Mouse (Mus musculus) neural tube, embryonic 13.5 days (tissue): ENCODE measurements around the gene Grin2c. TPM values are rescaled to one million over a fixed set of nuclear protein-coding genes. Genes with fewer than 3 reads are reported as not detected.

Experiments used
- ATAC-seq: fragments of 200-750 bp; cut with Nextera tagmentation; 2 replicates; pipeline ENCODE4 v1.8.0; 2017; ENCODE audit warnings: low read depth, mild to moderate bottlenecking, moderate TSS enrichment, moderate library complexity
- H3K27ac ChIP-seq: fragments of 300-500 bp; sonication (generic); replicated peaks from 2 replicates; pipeline ENCODE4 v1.5.1; 2015; ENCODE audit warnings: moderate library complexity, mild to moderate bottlenecking, inconsistent platforms
- H3K27me3 ChIP-seq: fragments of 300-500 bp; sonication (generic); 2 replicates; pipeline ENCODE4 v1.6.1; 2015; ENCODE audit warnings: mild to moderate bottlenecking, inconsistent platforms
- H3K36me3 ChIP-seq: fragments of 300-500 bp; sonication (generic); 2 replicates; pipeline ENCODE4 v1.6.1; 2015; ENCODE audit warnings: mild to moderate bottlenecking, inconsistent platforms
- H3K4me1 ChIP-seq: fragments of 300-500 bp; sonication (generic); replicated peaks from 2 replicates; pipeline ENCODE4 v1.6.1; 2015; ENCODE audit warnings: inconsistent platforms
- H3K4me2 ChIP-seq: fragments of 300-500 bp; sonication (generic); 2 replicates; pipeline ENCODE4 v1.6.1; 2015; ENCODE audit warnings: inconsistent platforms, mild to moderate bottlenecking, moderate library complexity
- H3K4me3 ChIP-seq: fragments of 300-500 bp; sonication (generic); 2 replicates; pipeline ENCODE4 v1.5.1; 2015; ENCODE audit warnings: mild to moderate bottlenecking, inconsistent platforms
- H3K9ac ChIP-seq: fragments of 300-500 bp; sonication (generic); 2 replicates; pipeline ENCODE4 v1.6.1; 2015; ENCODE audit warnings: moderate library complexity, mild to moderate bottlenecking, inconsistent platforms
- H3K9me3 ChIP-seq: fragments of 300-500 bp; sonication (generic); 2 replicates; pipeline ENCODE4 v1.6.1; 2016; ENCODE audit warnings: inconsistent platforms
- WGBS: fragments of 180-500 bp; shearing (Covaris S2); methylation state at CpG from one replicate; pipeline ENCODE4 v1.1.7; 2015; 5-methylcytosine and 5-hydroxymethylcytosine counted together
- microRNA-seq: library from miRNA; unstranded; fragments of <30 nt; microRNA quantifications from one replicate; pipeline ENCODE4, GENCODE M21; 2016
- polyA plus RNA-seq: library from polyadenylated mRNA; unstranded; fragments of >200 nt; fragmentation: Nextera tagmentation; extraction: Ambion mirVana; gene quantifications from 2 replicates; pipeline ENCODE4 v1.2.1, GENCODE M21; 2015

Grin2c gene
- polyA plus RNA-seq, 1 experiment from 2014 or later: 0.57 TPM

GRCm38 (mm10) chr11:115208126-115208525 lies 58.9 kb downstream of the Grin2c start:
- Histone ChIP-seq H3K9me3 (no peaks in the 10 kb centered on the region), H3K36me3 (peaks cover 36% of the 10 kb centered on the region), H3K27me3 (no peaks in the 10 kb centered on the region), H3K9ac (peak overlapping the region; percentile 36; the same call in 1 of the 2 replicates), H3K4me1 (peaks cover 51% of the 10 kb centered on the region), H3K27ac (peak overlapping the region; percentile 14; the same call in 1 of the 2 replicates), H3K4me3 (no peak overlapping the region), H3K4me2 (no peak overlapping the region)
- WGBS: 63% methylated on average over 12 of the region's 12 CpGs
- ATAC-seq: no peak

GRCm38 (mm10) chr11:115202756-115203155 lies 64.3 kb downstream of the Grin2c start:
- 0 out of 2 replicates have a peak, but pooled peaks have one; percentile 12 for ATAC-seq
- Histone ChIP-seq H3K4me2 (no peak overlapping the region), H3K27ac (no peak overlapping the region), H3K27me3 (0 out of 2 replicates have a peak, but pooled peaks cover 4% of the 10 kb centered on the region), H3K4me3 (no peak overlapping the region), H3K4me1 (peaks cover 29% of the 10 kb centered on the region), H3K36me3 (peaks cover 41% of the 10 kb centered on the region), H3K9ac (0 out of 2 replicates have a peak overlapping the region, but pooled peaks have one; percentile 22), H3K9me3 (no peaks in the 10 kb centered on the region)
- WGBS: 88% methylated on average over 9 of the region's 9 CpGs

- Histone ChIP-seq H3K36me3 (peaks cover 43% of the 10 kb centered on the region), H3K27me3 (0 out of 2 replicates have a peak, but pooled peaks cover 4% of the 10 kb centered on the region), H3K27ac (no peak overlapping the region), H3K9ac (0 out of 2 replicates have a peak overlapping the region, but pooled peaks have one; percentile 22), H3K4me1 (peaks cover 25% of the 10 kb centered on the region), H3K4me3 (no peak overlapping the region), H3K9me3 (no peaks in the 10 kb centered on the region), H3K4me2 (no peak overlapping the region)
- WGBS: 15% methylated on average over 12 of the region's 12 CpGs
- peak; percentile 85 for ATAC-seq
Observed at GRCm38 (mm10) chr11:115202316-115202715, 64.7 kb downstream of the Grin2c start.

- ATAC-seq: no peak
- Histone ChIP-seq H3K4me1 (peaks cover 7% of the 10 kb centered on the region; the same call in 1 of the 2 replicates), H3K27ac (no peak overlapping the region), H3K9ac (no peak overlapping the region), H3K4me2 (no peak overlapping the region), H3K27me3 (0 out of 2 replicates have a peak, but pooled peaks cover 4% of the 10 kb centered on the region), H3K9me3 (no peaks in the 10 kb centered on the region), H3K4me3 (no peak overlapping the region), H3K36me3 (peaks cover 41% of the 10 kb centered on the region)
- WGBS: 89% methylated on average over 4 of the region's 4 CpGs
Observed at GRCm38 (mm10) chr11:115200520-115200919, 66.5 kb downstream of the Grin2c start.

Small RNA genes within 50 kb of the gene (microRNA-seq; reads per million reads assigned to microRNA genes)
- gene Gm25837: not detected

Other genes starting within 250 kb of the Grin2c start
- gene Cd300ld4, start 240.2 kb downstream of the Grin2c start, polyA plus RNA-seq: not detected in 2 replicates
- not detected in 2 replicates for gene Cd300ld5, start 229.5 kb downstream of the Grin2c start, polyA plus RNA-seq
- not detected in 2 replicates for gene Cd300ld3, start 218.8 kb downstream of the Grin2c start, polyA plus RNA-seq
- gene Cd300e, start 205.1 kb downstream of the Grin2c start, polyA plus RNA-seq: not detected in 2 replicates
- gene Rab37, start 175.8 kb downstream of the Grin2c start, polyA plus RNA-seq: 0.69 and 1.1 TPM in 2 replicates
- 0.14 TPM in 1 of 2 replicates, not detected in the other for gene Cd300lf, start 133.3 kb downstream of the Grin2c start, polyA plus RNA-seq
- gene Slc9a3r1, start 103.9 kb downstream of the Grin2c start, polyA plus RNA-seq: 50.6 and 58.1 TPM in 2 replicates
- gene Tmem104, start 79.8 kb downstream of the Grin2c start, polyA plus RNA-seq: 11.6 and 11.8 TPM in 2 replicates
- gene Nat9, start 79.4 kb downstream of the Grin2c start, polyA plus RNA-seq: 16.3 and 24.1 TPM in 2 replicates
- 19.4 and 20.4 TPM in 2 replicates for gene Fdxr, start 9.8 kb upstream of the Grin2c start, polyA plus RNA-seq
- gene Fads6, start 30.4 kb upstream of the Grin2c start, polyA plus RNA-seq: 0.65 and 1.1 TPM in 2 replicates
- not detected in 2 replicates for gene Otop2, start 39.9 kb upstream of the Grin2c start, polyA plus RNA-seq
- 0.14 and 0.18 TPM in 2 replicates for gene Ush1g, start 54.8 kb upstream of the Grin2c start, polyA plus RNA-seq
- gene Otop3, start 67.5 kb upstream of the Grin2c start, polyA plus RNA-seq: 1.4 and 2.1 TPM in 2 replicates
- 41.5 and 44.6 TPM in 2 replicates for gene Hid1, start 100.5 kb upstream of the Grin2c start, polyA plus RNA-seq
- 23.7 and 24.1 TPM in 2 replicates for gene Cdr2l, start 114.7 kb upstream of the Grin2c start, polyA plus RNA-seq
- gene Mrpl58, start 136.5 kb upstream of the Grin2c start, polyA plus RNA-seq: 182 and 203 TPM in 2 replicates
- 920 and 1,025 TPM in 2 replicates for gene Atp5h, start 152.7 kb upstream of the Grin2c start, polyA plus RNA-seq
- 22.9 and 23.5 TPM in 2 replicates for gene Kctd2, start 152.9 kb upstream of the Grin2c start, polyA plus RNA-seq
- gene Trim80, start 173.3 kb upstream of the Grin2c start, polyA plus RNA-seq: not detected in 2 replicates
- gene Slc16a5, start 195.2 kb upstream of the Grin2c start, polyA plus RNA-seq: 0.20 TPM in 1 of 2 replicates, not detected in the other
- 13.1 and 14.4 TPM in 2 replicates for gene Armc7, start 208.4 kb upstream of the Grin2c start, polyA plus RNA-seq
- 95.6 and 96.7 TPM in 2 replicates for gene Nt5c, start 224.6 kb upstream of the Grin2c start, polyA plus RNA-seq
- gene Jpt1, start 247.1 kb upstream of the Grin2c start, polyA plus RNA-seq: 1,262 and 1,276 TPM in 2 replicates